Mouse (Mus musculus) limb, embryonic 14.5 days (tissue): ENCODE measurements at regions not wholly inside any gene's neighbourhood (a gene's known extent, or its start where the extent isn't known, plus 50 kb on each side); places are given as distances from the start of the nearest gene placed in this dataset.

ENCODE experiments used
- ATAC-seq: fragments of 200-750 bp; cut with Nextera tagmentation; 2 replicates; pipeline ENCODE4 v1.8.0; 2017; ENCODE audit warnings: low read depth, moderate number of reproducible peaks, moderate TSS enrichment; ENCODE audit not compliant: low FRiP score
- DNase-seq: peaks from one replicate; pipeline ENCODE4 v3.0.0-alpha.2; 2015; ENCODE audit warnings: low spot score
- H3K27ac ChIP-seq: fragments of 300-500 bp; sonication (generic); replicated peaks from 2 replicates; pipeline ENCODE4 v1.5.1; 2014; ENCODE audit warnings: low read depth, mild to moderate bottlenecking, low read length, moderate library complexity, mixed read lengths
- H3K27me3 ChIP-seq: fragments of 300-500 bp; sonication (generic); 2 replicates; pipeline ENCODE4 v1.6.1; 2014; ENCODE audit warnings: low read length, mixed read lengths; ENCODE audit not compliant: control insufficient read depth, insufficient read depth
- H3K36me3 ChIP-seq: fragments of 300-500 bp; sonication (generic); 2 replicates; pipeline ENCODE4 v1.6.1; 2014; ENCODE audit warnings: mild to moderate bottlenecking, low read length, moderate library complexity, mixed read lengths; ENCODE audit not compliant: control insufficient read depth, insufficient read depth
- H3K4me1 ChIP-seq: fragments of 300-500 bp; sonication (generic); 2 replicates; pipeline ENCODE4 v1.6.1; 2014; ENCODE audit warnings: antibody characterized with exemption, low read length, mixed read lengths; ENCODE audit not compliant: control insufficient read depth, insufficient read depth
- H3K4me2 ChIP-seq: fragments of 300-500 bp; sonication (generic); replicated peaks from 2 replicates; pipeline ENCODE4 v1.6.1; 2014; ENCODE audit warnings: low read depth, mild to moderate bottlenecking, low read length, moderate library complexity; ENCODE audit not compliant: severe bottlenecking
- H3K4me3 ChIP-seq: fragments of 300-500 bp; sonication (generic); replicated peaks from 2 replicates; pipeline ENCODE4 v1.5.1; 2014; ENCODE audit warnings: low read length
- H3K9ac ChIP-seq: fragments of 300-500 bp; sonication (generic); 2 replicates; pipeline ENCODE4 v1.6.1; 2014; ENCODE audit warnings: mild to moderate bottlenecking, low read depth, low read length, moderate library complexity; ENCODE audit not compliant: severe bottlenecking
- H3K9me3 ChIP-seq: fragments of 300-500 bp; sonication (generic); 2 replicates; pipeline ENCODE4 v1.6.1; 2016; ENCODE audit warnings: low read length; ENCODE audit not compliant: control insufficient read depth
- POLR2A ChIP-seq: fragments of 200-500 bp; IDR thresholded peaks from 2 replicates; pipeline ENCODE4 v1.8.0; 2012; ENCODE audit warnings: inconsistent platforms, mild to moderate bottlenecking, moderate library complexity, borderline replicate concordance; ENCODE audit not compliant: insufficient read depth, insufficient read length; ENCODE audit errors: extremely low read depth
- WGBS: fragments of 180-500 bp; shearing (Covaris S2); extraction: QIAGEN DNeasy Blood & Tissue Kit; methylation state at CpG from one replicate; pipeline ENCODE4 v1.1.7; 2014; 5-methylcytosine and 5-hydroxymethylcytosine counted together

- 0% methylated on average over 4 of the region's 4 CpGs for WGBS
Measured at GRCm38 (mm10) chr8:88454906-88455305, 66.2 kb upstream of the Nkd1 start.

DNA sequence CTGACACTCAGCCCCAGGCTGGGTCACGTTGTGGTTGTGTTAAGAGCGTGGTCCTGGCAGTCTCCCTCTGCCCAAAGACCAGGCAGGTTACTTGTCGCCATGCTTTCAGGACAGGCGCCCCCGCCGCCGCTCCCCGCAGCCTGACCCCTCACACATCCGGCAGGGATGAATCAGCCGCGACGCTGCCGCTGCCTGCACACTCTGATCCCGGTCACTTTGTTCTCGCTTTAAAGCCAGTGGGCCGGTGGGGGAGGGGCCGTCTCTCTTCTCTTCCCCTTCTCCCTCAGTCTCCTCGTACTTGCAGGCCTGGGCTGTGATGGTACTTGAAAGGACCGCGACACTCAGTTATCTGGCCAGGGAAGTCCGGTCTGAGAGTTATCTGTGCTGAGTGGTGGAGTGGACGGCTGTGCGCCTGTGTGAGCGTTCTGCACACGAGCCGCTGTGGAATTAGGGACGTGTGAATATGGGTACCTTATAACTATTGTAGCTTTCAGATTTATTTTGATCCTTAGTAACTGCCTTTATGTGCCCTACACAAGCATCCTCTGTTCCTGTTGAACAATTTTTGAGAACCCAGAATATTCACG is 65.6 kb upstream of the Nkd1 start:
- DNase-seq (no peak), ATAC-seq (no peak)
- Histone ChIP-seq H3K9ac (no peak overlapping the region), H3K36me3 (no peaks in the 10 kb centered on the region), H3K27me3 (peaks cover 31% of the 10 kb centered on the region), H3K27ac (no peak overlapping the region), H3K4me2 (peak overlapping the region; percentile 99), H3K4me1 (peaks cover 20% of the 10 kb centered on the region), H3K9me3 (peaks cover 9% of the 10 kb centered on the region; the same call in 1 of the 2 replicates), H3K4me3 (peak overlapping the region; percentile 6; the same call in 1 of the 2 replicates)
- TF ChIP-seq POLR2A: no peak
- WGBS: 9% methylated on average over 28 of the region's 28 CpGs

More at GRCm38 (mm10) chr8:88454906-88455305, 66.2 kb upstream of the Nkd1 start:
- Histone ChIP-seq H3K9me3 (peaks cover 9% of the 10 kb centered on the region; the same call in 1 of the 2 replicates), H3K9ac (peak overlapping the region; percentile 71; the same call in 1 of the 2 replicates), H3K27me3 (peaks cover 37% of the 10 kb centered on the region), H3K36me3 (no peaks in the 10 kb centered on the region), H3K4me1 (peaks cover 20% of the 10 kb centered on the region), H3K4me3 (peak overlapping the region; percentile 56), H3K27ac (no peak overlapping the region), H3K4me2 (peak overlapping the region; percentile 99)
- TF ChIP-seq POLR2A: no peak
- ATAC-seq (no peak), DNase-seq (no peak)

DNA sequence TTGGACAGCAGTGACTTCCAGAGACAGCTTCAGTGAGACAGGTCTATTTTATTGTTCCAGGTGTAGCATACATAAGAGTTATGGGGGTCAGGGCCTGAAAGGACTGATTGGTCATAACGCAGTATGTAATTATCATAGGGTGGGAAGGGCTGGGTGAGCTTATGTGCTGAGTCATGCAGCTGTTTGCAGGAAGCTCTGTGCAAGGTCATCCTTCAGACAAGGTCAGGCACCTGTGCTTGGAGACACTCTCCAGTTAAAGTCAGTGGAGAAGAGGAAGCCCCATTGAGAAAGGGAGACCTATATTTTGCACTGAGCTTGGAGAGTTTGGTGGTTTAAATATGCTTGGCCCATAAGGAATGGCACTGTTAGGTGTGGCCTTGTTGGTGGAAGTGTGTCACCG is 62.0 kb upstream of the Nkd1 start:
- no peak overlapping the region for H3K9ac ChIP-seq
- no peak for TF ChIP-seq POLR2A
- ATAC-seq (no peak), DNase-seq (no peak)
- H3K27me3 ChIP-seq: peaks cover 6% of the 10 kb centered on the region
- H3K27ac ChIP-seq: no peak overlapping the region
- H3K9me3 ChIP-seq: peaks cover 9% of the 10 kb centered on the region; the same call in 1 of the 2 replicates
- no peak overlapping the region for H3K4me3 ChIP-seq
- no peak overlapping the region for H3K4me2 ChIP-seq
- 87% methylated on average over 2 of the region's 2 CpGs for WGBS
- H3K36me3 ChIP-seq: no peaks in the 10 kb centered on the region
- H3K4me1 ChIP-seq: peaks cover 11% of the 10 kb centered on the region

- Histone ChIP-seq H3K9ac (no peak overlapping the region), H3K27ac (no peak overlapping the region), H3K27me3 (no peaks in the 10 kb centered on the region), H3K4me3 (no peak overlapping the region), H3K4me2 (no peak overlapping the region), H3K9me3 (no peaks in the 10 kb centered on the region), H3K36me3 (no peaks in the 10 kb centered on the region), H3K4me1 (no peaks in the 10 kb centered on the region)
- ATAC-seq: no peak
- DNase-seq: no peak
- no peak for TF ChIP-seq POLR2A
- 79% methylated on average over 3 of the region's 3 CpGs for WGBS
Measured at GRCm38 (mm10) chr8:88467756-88468155, 53.4 kb upstream of the Nkd1 start.

DNA sequence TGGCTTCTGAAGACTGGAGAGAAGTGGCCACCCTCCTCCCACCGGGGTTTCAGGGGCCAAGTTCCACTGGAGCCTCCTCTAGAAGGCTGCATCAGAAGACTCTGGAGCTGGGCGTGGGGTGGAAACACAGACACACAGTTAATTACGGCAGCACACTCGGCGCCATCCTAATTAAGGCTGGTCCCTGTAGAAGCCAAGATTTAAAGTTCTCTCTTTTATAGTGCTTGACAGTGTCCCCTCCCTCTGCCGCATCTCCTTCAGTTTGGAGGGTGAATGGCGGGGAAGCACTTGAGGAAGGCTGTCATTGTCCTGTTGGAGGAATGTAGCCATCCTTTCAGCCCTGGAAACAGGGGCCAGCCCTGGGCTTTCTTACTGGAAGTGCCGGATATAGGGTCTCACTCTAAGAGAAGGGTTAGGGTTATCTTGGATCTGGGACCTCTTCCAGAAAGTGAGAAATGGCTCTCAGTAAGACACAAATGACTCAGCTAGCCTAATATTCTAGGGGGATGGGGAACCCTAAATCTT is 50.2 kb upstream of the Nkd1 start:
- H3K27me3 ChIP-seq: no peaks in the 10 kb centered on the region
- H3K9me3 ChIP-seq: peaks cover 3% of the 10 kb centered on the region; the same call in 1 of the 2 replicates
- H3K9ac ChIP-seq: no peak overlapping the region
- ATAC-seq (no peak), DNase-seq (no peak)
- no peak overlapping the region for H3K4me3 ChIP-seq
- no peak overlapping the region for H3K27ac ChIP-seq
- no peaks in the 10 kb centered on the region for H3K36me3 ChIP-seq
- WGBS: 26% methylated on average over 8 of the region's 8 CpGs
- no peaks in the 10 kb centered on the region for H3K4me1 ChIP-seq
- TF ChIP-seq POLR2A: no peak
- no peak overlapping the region for H3K4me2 ChIP-seq
